Mouse (Mus musculus): ENCODE measurements around the gene Olfr353. TPM values are rescaled to one million over a fixed set of nuclear protein-coding genes. Genes with fewer than 3 reads are reported as not detected.

The Olfr353 gene
- total RNA-seq (2021): not detected

GRCm38 (mm10) chr2:36892836-36893235, at the start of gene Olfr353:
Olfr353 (minus strand) TSS chr2:36892936.
- no peak for DNase-seq
- intact Hi-C loops (cut with DNase I): no loop called here

GRCm38 (mm10) chr2:36936821-36937220, 44.1 kb upstream of the Olfr353 start, which contains the start of gene Olfr356:
Olfr356 (plus strand) TSS chr2:36937121.
- DNase-seq: no peak
- intact Hi-C loops (cut with DNase I): no loop called here

- intact Hi-C loops (cut with DNase I): no loop called here
- no peak for DNase-seq
These were observed 36.1 kb upstream of the Olfr353 start, which contains the start of gene Olfr355 for GRCm38 (mm10) chr2:36928797-36929196. Olfr355 (minus strand) TSS chr2:36928897.

DNA sequence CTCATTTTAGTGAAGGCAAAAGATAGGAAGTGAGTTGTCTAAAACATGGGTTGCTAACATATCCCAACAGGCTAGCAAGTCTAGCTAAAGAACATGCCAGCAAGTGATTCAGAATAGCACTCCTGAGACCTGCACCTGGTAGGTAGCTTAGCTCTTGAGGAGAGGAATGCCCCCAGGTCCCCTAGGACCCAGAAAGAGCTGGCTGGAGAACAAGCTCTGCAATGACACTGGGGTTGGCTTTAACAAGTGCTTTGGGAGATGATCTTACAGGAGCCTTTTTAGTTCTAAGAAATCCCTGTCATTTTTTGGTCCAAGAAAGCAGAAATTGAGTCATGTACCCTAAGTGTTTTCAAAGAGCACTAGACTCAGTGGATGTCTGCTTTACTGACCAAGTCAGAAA, 12.6 kb upstream of the Olfr353 start, which contains the start of gene Olfr354:
Gene Olfr354 (plus strand): TSS at position 301 of the 400 bp plus-strand sequence.
- intact Hi-C loops (cut with DNase I): no loop called here
- no peak for DNase-seq

DNA sequence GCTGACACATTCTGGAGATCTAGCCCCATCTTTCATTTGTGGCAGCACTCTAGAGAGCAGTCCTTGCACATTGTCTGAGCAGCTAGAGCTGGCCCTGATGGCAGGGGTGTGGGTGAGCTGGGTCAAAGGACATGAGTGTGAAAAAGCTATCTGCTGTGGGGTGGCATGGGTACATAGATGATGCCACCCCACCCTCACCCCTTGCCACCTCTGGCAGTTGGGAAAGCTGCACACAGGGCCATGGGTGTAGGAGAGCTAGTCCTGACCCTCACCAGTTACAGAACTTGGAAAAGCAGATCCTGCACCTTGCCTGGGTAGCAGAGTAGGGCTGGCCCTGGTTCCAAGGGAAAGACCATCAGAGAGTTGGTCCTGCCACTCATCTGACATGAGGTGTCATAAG, 4.4 kb upstream of the Olfr353 start:
- no peak for DNase-seq
- intact Hi-C loops (cut with DNase I): no loop called here

DNA sequence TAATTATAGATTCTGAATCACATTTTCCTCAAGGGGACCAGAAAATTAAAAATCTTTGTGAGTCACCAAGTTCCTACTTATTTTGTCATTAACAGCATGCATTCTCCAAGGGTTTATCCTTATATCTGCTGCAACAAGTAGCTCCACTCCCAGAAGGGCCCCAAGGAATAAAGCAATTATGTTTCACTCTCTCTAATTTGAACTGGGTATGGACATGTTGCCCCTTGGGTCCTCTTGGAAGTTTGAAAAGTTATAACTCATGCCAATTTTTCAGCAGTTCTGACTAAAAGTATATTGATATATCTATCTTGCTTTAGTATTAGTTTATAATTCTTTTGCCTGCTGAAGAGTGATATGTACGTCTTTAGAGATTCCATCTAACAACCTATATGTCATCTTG, 24.6 kb downstream of the Olfr353 start, which contains the start of gene Olfr352:
Gene Olfr352 (plus strand): TSS at position 301 of the 400 bp plus-strand sequence.
- intact Hi-C loops (cut with DNase I): no loop called here
- DNase-seq: no peak

- intact Hi-C loops (cut with DNase I): no loop called here
- DNase-seq: no peak
These were observed 30.2 kb downstream of the Olfr353 start, which contains the start of gene Olfr351 for GRCm38 (mm10) chr2:36862560-36862959. Olfr351 (minus strand) TSS chr2:36862660.

- intact Hi-C loops (cut with DNase I): no loop called here
- no peak for DNase-seq
These were observed 46.7 kb downstream of the Olfr353 start, which contains the start of gene Olfr350 for GRCm38 (mm10) chr2:36846010-36846409. Olfr350 (plus strand) TSS chr2:36846310.

Other genes with a start within 250 kb of the Olfr353 start
- gene Olfr346, start 207.1 kb downstream of the Olfr353 start, total RNA-seq (2021): not detected
- gene Olfr347, start 161.0 kb downstream of the Olfr353 start, total RNA-seq (2021): not detected
- not detected for gene Olfr348, start 108.7 kb downstream of the Olfr353 start, total RNA-seq (2021)
- gene Olfr50, start 102.4 kb downstream of the Olfr353 start, total RNA-seq (2021): not detected
- gene Olfr3, start 75.9 kb downstream of the Olfr353 start, total RNA-seq (2021): not detected
- gene Olfr350, start 46.6 kb downstream of the Olfr353 start, total RNA-seq (2021): not detected
- not detected for gene Olfr351, start 30.3 kb downstream of the Olfr353 start, total RNA-seq (2021)
- gene Olfr352, start 24.5 kb downstream of the Olfr353 start, total RNA-seq (2021): not detected
- not detected for gene Olfr354, start 12.7 kb upstream of the Olfr353 start, total RNA-seq (2021)
- not detected for gene Olfr355, start 36.0 kb upstream of the Olfr353 start, total RNA-seq (2021)
- not detected for gene Olfr356, start 44.2 kb upstream of the Olfr353 start, total RNA-seq (2021)
- gene Olfr357, start 100.9 kb upstream of the Olfr353 start, total RNA-seq (2021): not detected
- gene Olfr358, start 116.4 kb upstream of the Olfr353 start, total RNA-seq (2021): not detected
- gene Olfr360, start 172.8 kb upstream of the Olfr353 start, total RNA-seq (2021): not detected
- gene Olfr361, start 196.4 kb upstream of the Olfr353 start, total RNA-seq (2021): not detected
- not detected for gene Olfr362, start 225.0 kb upstream of the Olfr353 start, total RNA-seq (2021)
- gene Olfr364-ps1, start 246.4 kb upstream of the Olfr353 start, total RNA-seq (2021): not detected